Mouse (Mus musculus) heart, postnatal 0 days (tissue): ENCODE data around the gene Plppr4. TPM values are rescaled to one million over a fixed set of nuclear protein-coding genes. Genes with fewer than 3 reads are reported as not detected.

Source experiments
- ATAC-seq: fragments of 200-750 bp; cut with Nextera tagmentation; 2 replicates; pipeline ENCODE4 v1.8.0; 2017; ENCODE audit warnings: low read depth, moderate number of reproducible peaks, moderate library complexity; ENCODE audit not compliant: insufficient read depth
- DNase-seq: peaks from one replicate; pipeline ENCODE4 v3.0.0-alpha.2; 2016; ENCODE audit warnings: low spot score
- H3K27ac ChIP-seq: fragments of 300-500 bp; sonication (generic); 2 replicates; pipeline ENCODE4 v1.5.1; 2014; ENCODE audit warnings: low read depth, mild to moderate bottlenecking
- H3K27me3 ChIP-seq: fragments of 300-500 bp; sonication (generic); 2 replicates; pipeline ENCODE4 v1.6.1; 2014; ENCODE audit warnings: low read length, mixed read lengths; ENCODE audit not compliant: control insufficient read depth, insufficient read depth
- H3K36me3 ChIP-seq: fragments of 300-500 bp; sonication (generic); replicated peaks from 2 replicates; pipeline ENCODE4 v1.6.1; 2014; ENCODE audit warnings: low read length, mixed read lengths; ENCODE audit not compliant: control insufficient read depth, insufficient read depth
- H3K4me1 ChIP-seq: fragments of 300-500 bp; sonication (generic); 2 replicates; pipeline ENCODE4 v1.6.1; 2014; ENCODE audit warnings: antibody characterized with exemption; ENCODE audit not compliant: control insufficient read depth, insufficient read depth
- H3K4me2 ChIP-seq: fragments of 300-500 bp; sonication (generic); 2 replicates; pipeline ENCODE4 v1.6.1; 2014; ENCODE audit warnings: low read depth, mild to moderate bottlenecking, low read length, moderate library complexity
- H3K4me3 ChIP-seq: fragments of 300-500 bp; sonication (generic); 2 replicates; pipeline ENCODE4 v1.5.1; 2014; ENCODE audit warnings: low read depth, low read length
- H3K9ac ChIP-seq: fragments of 300-500 bp; sonication (generic); replicated peaks from 2 replicates; pipeline ENCODE4 v1.6.1; 2014; ENCODE audit warnings: low read depth, low read length, mixed read lengths
- H3K9me3 ChIP-seq: fragments of 300-500 bp; sonication (generic); replicated peaks from 2 replicates; pipeline ENCODE4 v1.6.1; 2016; ENCODE audit warnings: low read length; ENCODE audit not compliant: control insufficient read depth
- CTCF ChIP-seq: IDR thresholded peaks from 2 replicates; pipeline ENCODE4 v1.5.1; 2016; ENCODE audit warnings: antibody characterized with exemption, control low read depth, low read depth
- EP300 ChIP-seq: IDR thresholded peaks from 2 replicates; pipeline ENCODE4 v1.6.1; 2016; ENCODE audit warnings: antibody characterized with exemption, low read depth
- WGBS: fragments of 180-500 bp; shearing (Covaris S2); extraction: QIAGEN DNeasy Blood & Tissue Kit; methylation state at CpG from one replicate; pipeline ENCODE4 v1.1.7; 2014; 5-methylcytosine and 5-hydroxymethylcytosine counted together
- polyA plus RNA-seq: library from polyadenylated mRNA; unstranded; fragments of >200 nt; fragmentation: Nextera tagmentation; extraction: Ambion mirVana; gene quantifications from 2 replicates; pipeline ENCODE4 v1.2.1, GENCODE M21; 2015
- total RNA-seq: library from RNA; depleted of rRNA; stranded (reverse); fragments of >200 nt; gene quantifications from 2 replicates; pipeline ENCODE4 v1.2.3, GENCODE M21; 2014; ENCODE audit warnings: low replicate concordance; rRNA removed

The Plppr4 gene
- total RNA-seq, result 0.23 and 1.3 TPM in 2 replicates
- 0.29 and 0.36 TPM in 2 replicates for polyA plus RNA-seq

DNA sequence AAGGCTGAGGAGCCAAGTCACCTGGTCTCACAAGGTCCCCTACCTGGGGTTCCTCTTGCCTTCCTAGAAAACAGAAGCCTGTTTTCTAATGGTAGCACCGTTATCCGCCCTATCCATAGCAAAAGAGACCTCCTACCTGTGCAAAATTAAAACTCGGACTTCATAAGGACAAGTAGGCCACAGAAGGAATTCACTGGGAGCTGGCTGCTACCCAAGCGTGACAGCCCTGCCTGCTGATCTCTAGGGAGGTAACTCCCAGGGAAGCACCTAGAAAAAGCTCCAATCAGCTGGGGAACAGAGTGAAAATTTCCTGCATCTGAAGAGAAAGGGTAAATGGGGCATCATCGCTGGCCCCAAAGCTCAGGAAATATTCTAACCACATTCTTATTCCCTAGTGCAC, at the start of gene Plppr4:
Gene Plppr4, minus strand, starts transcription at position 349 of the 400 bp plus-strand sequence.
- Histone ChIP-seq H3K9ac (no peak within 1 kb of the TSS), H3K4me3 (peak within 1 kb of the TSS; percentile 38), H3K9me3 (no peaks in the 10 kb centered on the region), H3K27ac (no peak within 1 kb of the TSS), H3K4me2 (peak within 1 kb of the TSS; percentile 58), H3K36me3 (no peaks in the 10 kb centered on the region), H3K4me1 (no peaks in the 10 kb centered on the region), H3K27me3 (no peaks in the 10 kb centered on the region)
- DNase-seq (no peak), ATAC-seq (no peak)
- TF ChIP-seq CTCF, result no peak
- no peak for TF ChIP-seq EP300
- WGBS, result 41% methylated on average over 5 of the region's 5 CpGs

DNA sequence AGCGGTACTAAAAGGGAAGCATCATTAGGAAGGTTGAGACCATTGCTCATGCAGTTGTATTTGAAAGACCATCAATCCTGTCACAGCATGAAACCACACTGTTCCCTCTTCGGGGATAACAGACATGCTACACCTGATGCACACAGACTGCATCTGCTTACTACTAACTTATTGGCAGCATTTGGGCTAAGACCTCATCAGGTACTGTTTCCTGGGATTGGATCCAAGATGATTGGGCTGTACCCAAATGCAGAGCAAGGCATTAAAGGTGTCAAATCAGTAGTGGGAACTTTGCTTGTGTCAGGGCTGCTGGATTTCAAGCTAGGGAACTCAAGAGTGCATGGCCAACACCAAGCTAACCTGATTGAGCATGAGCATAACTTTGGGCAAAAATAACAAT, 45.1 kb upstream of the Plppr4 start:
- no peaks in the 10 kb centered on the region for H3K4me1 ChIP-seq
- no peak overlapping the region for H3K4me3 ChIP-seq
- no peaks in the 10 kb centered on the region for H3K9me3 ChIP-seq
- ATAC-seq, result no peak
- H3K4me2 ChIP-seq, result no peak overlapping the region
- WGBS, result 88% methylated on average over 2 of the region's 2 CpGs
- no peak for DNase-seq
- no peak overlapping the region for H3K27ac ChIP-seq
- H3K9ac ChIP-seq, result no peak overlapping the region
- H3K36me3 ChIP-seq, result no peaks in the 10 kb centered on the region
- TF ChIP-seq EP300, result no peak
- TF ChIP-seq CTCF, result no peak
- no peaks in the 10 kb centered on the region for H3K27me3 ChIP-seq

DNA sequence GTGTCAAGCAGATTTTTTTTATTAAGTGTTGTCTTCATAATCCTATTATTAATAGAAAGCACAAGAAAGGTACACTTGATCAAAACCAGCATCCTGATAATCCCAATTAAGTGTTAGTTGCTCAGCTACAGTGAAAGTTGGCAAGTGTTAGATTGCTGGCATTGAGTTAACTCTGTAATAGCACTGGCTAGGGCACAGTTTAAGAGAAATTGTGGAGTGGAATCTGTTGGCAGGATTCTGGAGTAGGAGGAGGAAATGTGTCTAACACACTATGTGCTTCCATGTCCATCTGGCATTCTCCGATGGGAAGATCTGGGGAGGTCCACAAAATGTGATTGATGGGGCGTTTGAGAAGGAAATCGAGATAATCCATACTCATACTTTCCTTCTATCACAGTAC, 43.1 kb upstream of the Plppr4 start:
- Histone ChIP-seq H3K9ac (no peak overlapping the region), H3K36me3 (no peaks in the 10 kb centered on the region), H3K4me3 (no peak overlapping the region), H3K27me3 (no peaks in the 10 kb centered on the region), H3K4me1 (no peaks in the 10 kb centered on the region), H3K9me3 (no peaks in the 10 kb centered on the region), H3K27ac (no peak overlapping the region), H3K4me2 (no peak overlapping the region)
- TF ChIP-seq EP300 (no peak), CTCF (no peak)
- ATAC-seq (no peak), DNase-seq (no peak)
- 67% methylated on average over 3 of the region's 3 CpGs for WGBS

- Histone ChIP-seq H3K4me1 (no peaks in the 10 kb centered on the region), H3K36me3 (no peaks in the 10 kb centered on the region), H3K27ac (no peak overlapping the region), H3K27me3 (no peaks in the 10 kb centered on the region), H3K4me3 (no peak overlapping the region), H3K9me3 (no peaks in the 10 kb centered on the region), H3K9ac (no peak overlapping the region), H3K4me2 (no peak overlapping the region)
- TF ChIP-seq EP300, result no peak
- TF ChIP-seq CTCF, result no peak
- ATAC-seq, result no peak
- WGBS, result 88% methylated on average over 1 of the region's 1 CpGs
- no peak for DNase-seq
Observed at GRCm38 (mm10) chr3:117366041-117366440, 5.4 kb upstream of the Plppr4 start.

DNA sequence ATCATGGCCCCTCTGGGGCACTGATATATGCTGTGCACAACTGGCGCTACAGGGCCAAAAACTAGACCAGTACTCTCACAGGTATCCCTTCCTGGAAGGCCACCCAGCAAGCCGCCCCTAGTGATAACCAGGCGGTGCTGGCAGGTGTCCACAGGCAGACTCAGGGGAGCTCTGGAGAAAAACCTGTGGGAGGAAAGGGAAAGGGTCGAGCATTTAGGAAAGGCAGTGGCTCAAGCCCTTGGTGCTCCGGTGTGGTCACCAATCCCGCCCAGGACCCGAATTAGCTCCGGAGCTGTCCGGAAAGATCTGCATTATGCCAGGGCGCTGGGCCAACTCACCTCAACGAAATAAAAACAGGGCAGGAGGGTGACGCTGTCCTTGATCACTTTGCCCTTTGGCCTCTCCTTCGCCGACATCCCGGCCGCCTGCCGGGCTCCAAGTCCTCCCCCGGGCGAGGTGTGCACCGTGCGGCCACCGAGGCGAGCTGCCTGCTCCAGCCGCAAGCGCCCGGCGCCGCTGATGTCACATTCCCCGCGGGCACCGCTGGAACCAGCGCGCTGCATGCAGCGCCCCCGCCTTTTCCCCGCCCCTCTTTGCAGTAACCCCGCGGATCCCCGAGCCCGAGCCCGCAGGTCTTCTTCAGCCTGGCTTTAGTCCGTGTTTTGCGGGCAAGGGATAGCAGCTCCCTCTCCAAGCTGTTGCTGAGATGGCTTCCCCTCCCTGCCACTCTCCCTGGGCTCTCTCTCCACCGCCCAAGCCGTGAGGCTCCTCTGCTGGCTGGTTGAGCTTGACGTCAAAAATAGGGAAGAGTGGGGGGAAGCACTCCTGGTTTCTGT, 772 bp downstream of the Plppr4 start:
- DNase-seq (peak; percentile 5), ATAC-seq (peak; percentile 63)
- TF ChIP-seq EP300 (no peak), CTCF (no peak)
- WGBS, result 2% methylated on average over 38 of the region's 46 CpGs
- no peaks in the 10 kb centered on the region for H3K27me3 ChIP-seq
- H3K4me3 ChIP-seq, result peak overlapping the region; percentile 38
- H3K9ac ChIP-seq, result no peak overlapping the region
- no peaks in the 10 kb centered on the region for H3K36me3 ChIP-seq
- H3K4me2 ChIP-seq, result peak overlapping the region; percentile 58
- H3K27ac ChIP-seq, result no peak overlapping the region
- H3K9me3 ChIP-seq, result no peaks in the 10 kb centered on the region
- no peaks in the 10 kb centered on the region for H3K4me1 ChIP-seq
